Mouse (Mus musculus) left cerebral cortex, postnatal 14 days (tissue): ENCODE measurements around the gene Csnk1e. TPM values are rescaled to one million over a fixed set of nuclear protein-coding genes. Genes with fewer than 3 reads are reported as not detected.
"Not testable (repeated sequence)": the region's sequence is repeated elsewhere in the genome, so short reads cannot be mapped to it uniquely, and the experiment has no call there.

Source experiments
- DNase-seq, 2 experiments: peaks; one replicate each; pipeline ENCODE4 v3.0.0; 2021 to 2022; ENCODE audit warnings: low spot score in 2 of 2, mixed read lengths in 1 of 2
- intact Hi-C: fragments of 180-260 bp; cut with DNase I; formaldehyde crosslinking; loops from one replicate; pipeline ENCODE4 v1.15.1; 2025
- long read RNA-seq, 2 experiments: library from polyadenylated mRNA; stranded (forward); transcript quantifications; one replicate each; pipeline ENCODE4 v2.0.0; 2021
- total RNA-seq, 2 experiments: library from RNA; stranded (reverse); gene quantifications; 2 replicates each; pipeline ENCODE4 v1.2.3; 2021

The Csnk1e gene
- total RNA-seq, result 100 to 1,000 TPM; 142 to 166 TPM
- long read RNA-seq, experiment 1, transcript Csnk1e-202 (11 exons, 1,391 nt), result major isoform, 133 of 213 reads
- long read RNA-seq, experiment 1, transcript Csnk1e-201 (11 exons, 2,694 nt), result minor isoform, 23 of 213 reads
- long read RNA-seq, experiment 1, transcript Csnk1e-204 (4 exons, 741 nt), result minor isoform, 5 of 213 reads
- long read RNA-seq, experiment 1, partial matches to known transcripts, result 15 of 213 reads
- long read RNA-seq, experiment 1, other reads (novel, unspliced or antisense), result 36 of 213 reads
- long read RNA-seq, experiment 2, transcript Csnk1e-202 (11 exons, 1,391 nt), result major isoform, 126 of 190 reads
- long read RNA-seq, experiment 2, transcript Csnk1e-201 (11 exons, 2,694 nt), result minor isoform, 20 of 190 reads
- long read RNA-seq, experiment 2, partial matches to known transcripts, result 19 of 190 reads
- long read RNA-seq, experiment 2, other reads (novel, unspliced or antisense), result 23 of 190 reads

GRCm38 (mm10) chr15:79455106-79455810 is at the start of gene Csnk1e:
Gene Csnk1e (minus strand): TSS chr15:79455566.
- DNase-seq, result peak in 1 of 2 experiments; percentile 41
- intact Hi-C loops, result no loop called here

- no peak for DNase-seq
- intact Hi-C loops, result no loop called here
These were observed 49.5 kb upstream of the Csnk1e start, which contains the start of gene Kcnj4 for GRCm38 (mm10) chr15:79504707-79505452. Gene Kcnj4 (minus strand): TSS chr15:79505241.

DNA sequence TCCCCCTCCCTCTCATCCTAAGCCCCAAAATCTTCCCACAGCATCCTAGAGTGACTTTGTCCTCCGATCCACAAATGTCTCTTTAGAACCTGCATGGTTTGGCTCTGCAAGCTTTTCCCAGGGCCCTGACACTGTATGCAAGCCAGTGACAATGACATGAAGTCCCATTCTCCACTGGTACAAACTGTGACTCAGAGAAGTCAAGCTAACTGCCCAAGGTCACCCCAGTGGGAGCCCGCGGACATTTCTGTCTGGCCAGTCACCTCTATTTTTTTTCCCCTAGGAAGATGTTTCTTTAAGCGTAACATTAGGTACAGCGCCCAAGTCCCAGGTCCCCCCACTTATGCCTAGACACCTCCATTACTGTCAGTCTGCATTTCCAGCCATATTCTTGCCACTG is 48.1 kb upstream of the Csnk1e start:
- intact Hi-C loops, result no loop called here
- DNase-seq, result no peak

- intact Hi-C loops, result no loop called here
- peak; percentile 74 to 75 for DNase-seq
These were observed 47.5 kb upstream of the Csnk1e start for GRCm38 (mm10) chr15:79502891-79503341.

DNA sequence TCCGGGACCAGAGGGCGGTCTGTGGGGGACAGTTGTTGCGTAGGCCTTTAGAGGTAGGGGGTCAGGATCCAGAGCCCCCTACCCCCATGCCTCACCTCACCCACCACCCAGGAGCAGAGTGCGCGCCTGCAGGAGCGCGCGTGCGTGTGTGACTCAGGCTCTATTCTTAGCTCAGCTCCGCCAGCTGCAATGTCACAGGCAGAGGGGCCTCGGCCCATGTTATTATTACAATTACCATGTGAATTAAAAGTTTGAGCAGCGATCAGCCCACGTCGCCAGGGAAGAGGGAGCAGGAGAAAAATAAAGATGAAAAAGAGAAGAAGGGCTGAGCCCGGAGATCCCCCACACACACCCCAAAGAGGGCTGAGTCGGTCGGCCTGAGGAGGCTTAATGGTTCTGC is 44.7 kb upstream of the Csnk1e start:
- intact Hi-C loops, result no loop called here
- DNase-seq, result peak in 1 of 2 experiments; percentile 48

GRCm38 (mm10) chr15:79493527-79493926 is 38.2 kb upstream of the Csnk1e start:
- peak; percentile 62 to 75 for DNase-seq
- intact Hi-C loops, result no loop called here

DNA sequence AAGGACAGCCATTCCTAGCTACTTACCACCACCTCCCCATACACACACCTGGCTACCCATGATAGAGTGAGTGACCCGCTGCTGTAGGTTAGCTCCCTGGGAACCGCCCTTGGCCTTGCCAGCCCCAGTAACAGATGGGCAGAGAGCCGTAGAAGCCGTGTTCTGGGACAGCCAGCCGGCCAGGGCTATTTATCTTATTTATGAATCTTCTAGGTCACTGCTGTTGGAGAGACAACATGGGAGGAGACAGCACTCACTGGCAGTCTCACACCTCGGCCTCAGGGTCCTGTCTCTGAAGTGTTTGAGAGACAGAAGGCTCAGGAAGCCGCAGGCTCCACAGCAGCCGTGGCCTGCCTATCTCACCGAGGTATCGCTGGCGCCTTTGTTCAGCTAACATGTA is 34.1 kb upstream of the Csnk1e start:
- intact Hi-C loops, result no loop called here
- no peak for DNase-seq

DNA sequence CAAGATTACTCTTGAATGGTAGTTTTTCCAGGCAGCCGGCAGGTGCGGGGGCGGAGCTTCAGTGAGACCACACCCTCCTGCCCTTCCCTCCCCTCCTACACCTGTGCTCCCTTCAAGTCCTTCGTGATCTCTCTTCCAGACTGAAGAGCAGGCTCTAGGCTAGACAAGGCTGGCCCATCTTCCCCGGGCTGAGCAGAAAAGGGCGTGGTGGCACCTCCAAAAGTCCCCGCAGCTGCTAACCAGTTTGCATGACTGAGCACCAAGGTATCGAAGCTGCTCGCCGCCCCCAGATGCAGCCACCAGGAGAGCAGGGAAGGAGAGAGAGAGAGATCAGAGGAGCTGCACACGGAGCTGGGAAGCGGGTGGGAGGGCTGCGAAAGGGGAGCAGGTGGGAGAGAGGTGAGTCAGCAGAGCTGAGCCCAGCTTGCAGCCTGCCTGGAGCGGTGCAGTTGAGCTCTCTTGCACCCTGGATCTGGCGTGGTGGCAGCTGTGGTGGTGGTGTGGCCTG is 25.9 kb upstream of the Csnk1e start:
- no peak for DNase-seq
- intact Hi-C loops, result no loop called here

GRCm38 (mm10) chr15:79477227-79477626 is 21.9 kb upstream of the Csnk1e start:
- intact Hi-C loops, result no loop called here
- DNase-seq, result no peak

DNA sequence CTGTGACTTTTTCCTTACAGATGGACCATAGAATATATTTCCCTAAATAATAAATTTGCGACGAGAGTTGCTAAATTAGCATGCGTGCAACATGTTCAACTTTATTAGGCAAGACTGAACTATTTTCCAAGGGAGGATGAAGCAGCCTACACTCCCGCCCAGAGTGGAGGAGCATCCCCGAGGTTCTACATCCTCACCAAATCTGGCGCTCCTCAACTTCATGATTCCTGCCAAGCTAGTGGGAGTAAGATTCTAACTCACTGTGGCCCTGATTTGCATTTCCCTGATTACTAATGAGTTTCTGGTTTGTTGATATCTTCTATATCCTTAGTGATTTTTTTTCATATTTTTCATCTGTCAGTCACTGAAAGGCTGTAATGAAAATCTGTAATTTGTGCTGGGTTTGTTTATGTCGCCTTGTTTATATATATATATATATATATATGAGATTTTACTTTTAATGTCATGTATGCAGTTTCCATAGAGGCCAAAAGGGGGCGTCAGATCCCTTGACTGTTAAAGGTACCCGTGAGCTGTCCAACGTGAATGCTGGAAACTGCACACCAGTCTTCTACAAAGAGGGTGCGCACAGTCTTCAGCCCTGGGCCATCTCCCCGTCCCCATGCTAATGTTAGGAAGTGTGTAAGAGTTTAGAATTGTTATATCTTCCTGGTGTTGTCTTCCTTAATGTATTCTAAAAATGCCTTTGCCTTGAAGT is 18.4 kb upstream of the Csnk1e start:
- no peak for DNase-seq
- intact Hi-C loops, result no loop called here

- DNase-seq, result no peak
- intact Hi-C loops, result no loop called here
These were observed 17.7 kb upstream of the Csnk1e start for GRCm38 (mm10) chr15:79473042-79473441.

DNA sequence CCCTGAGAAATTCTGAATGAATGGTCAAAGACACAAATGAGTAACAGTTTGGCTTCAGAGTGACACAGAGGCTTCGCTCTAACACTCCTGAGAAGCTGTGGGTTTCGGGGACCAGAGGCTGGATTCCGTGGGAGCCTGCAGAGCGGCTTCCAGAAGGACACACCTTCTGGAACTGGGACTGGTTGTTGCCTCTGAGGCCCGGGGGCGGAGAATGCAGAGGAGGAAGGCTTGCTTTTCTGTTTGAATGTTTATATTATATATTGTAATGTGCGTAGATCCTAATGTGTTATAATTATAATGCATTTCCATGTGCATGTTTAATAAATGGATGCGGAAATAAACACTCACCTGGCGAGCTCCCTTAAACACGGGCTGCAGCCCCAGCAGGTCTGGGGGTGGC is 15.7 kb upstream of the Csnk1e start:
- intact Hi-C loops, result no loop called here
- no peak for DNase-seq

DNA sequence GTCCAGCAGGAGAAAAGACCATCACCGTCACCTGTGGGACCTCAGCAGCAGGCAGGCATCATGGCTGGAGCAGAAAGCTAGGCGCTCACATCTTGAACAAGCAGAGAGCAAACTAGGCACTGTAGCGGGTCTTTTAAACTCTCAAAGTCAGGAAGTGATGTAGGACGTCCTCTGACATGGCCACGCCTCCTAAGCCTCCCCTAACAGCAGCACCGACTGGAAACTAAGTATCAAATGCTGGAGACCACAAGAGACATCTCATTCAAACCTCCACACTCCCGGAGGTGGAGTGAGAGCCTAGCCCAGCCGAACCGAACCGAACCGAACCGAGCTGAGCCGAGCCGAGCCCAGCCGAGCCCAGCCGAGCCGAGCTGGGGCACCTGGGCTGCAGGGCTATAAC is 15.2 kb upstream of the Csnk1e start:
- DNase-seq, result no peak
- intact Hi-C loops, result no loop called here

DNA sequence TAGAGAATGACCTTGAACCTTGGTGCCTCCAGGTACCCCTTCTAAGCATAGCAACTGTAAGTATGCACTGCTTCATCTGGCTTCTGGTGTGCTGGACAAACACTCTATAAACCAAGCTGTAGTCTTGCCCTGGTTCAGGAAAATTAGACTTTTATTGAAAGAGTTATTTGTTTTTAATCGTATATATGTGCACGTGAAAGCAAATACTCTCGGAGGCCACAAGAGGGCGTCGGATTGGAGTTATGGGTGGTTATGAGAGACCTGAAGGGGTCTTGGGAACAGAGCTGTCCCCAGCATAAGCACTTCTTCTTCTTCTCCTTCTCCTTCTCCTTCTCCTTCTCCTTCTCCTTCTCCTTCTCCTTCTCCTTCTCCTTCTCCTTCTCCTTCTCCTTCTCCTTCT is 14.2 kb upstream of the Csnk1e start:
- intact Hi-C loops, result loop anchor here (5.0 kb wide), 1 partner anchor 67 kb away; the partner anchor contains the start of gene Tmem184b

GRCm38 (mm10) chr15:79466601-79467286 is 11.4 kb upstream of the Csnk1e start:
- DNase-seq, result peak; percentile 88 to 93
- intact Hi-C loops, result loop anchor here (2.0 to 5.0 kb wide), 2 partner anchors 64 to 224 kb away; partner anchors contain the start of gene Tmem184b

More for the DNA sequence above, 14.2 kb upstream of the Csnk1e start:
- no peak for DNase-seq

DNA sequence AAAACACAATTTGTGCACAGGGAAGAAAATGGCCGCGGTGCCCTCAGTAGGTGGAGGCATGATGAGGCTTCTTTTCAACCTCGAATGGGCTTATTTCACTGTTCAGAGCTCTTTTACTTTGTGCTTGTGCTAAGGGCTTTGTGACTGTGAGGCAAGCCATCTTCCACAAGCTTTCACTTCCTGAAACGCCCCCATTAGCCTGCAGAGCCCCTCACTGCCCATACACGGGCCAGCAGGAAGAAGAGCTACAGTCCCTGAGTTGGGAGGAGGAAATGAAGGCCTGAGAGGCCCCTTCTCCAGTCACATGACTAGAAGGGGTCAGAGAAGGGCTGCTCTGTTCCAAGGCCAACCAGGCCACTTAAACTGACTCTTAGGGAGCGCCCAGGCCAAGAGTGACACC is 1.2 kb upstream of the Csnk1e start:
- intact Hi-C loops, result no loop called here
- no peak for DNase-seq

GRCm38 (mm10) chr15:79456104-79456503 is 738 bp upstream of the Csnk1e start:
- intact Hi-C loops, DNase-seq: not testable (repeated sequence)

DNA sequence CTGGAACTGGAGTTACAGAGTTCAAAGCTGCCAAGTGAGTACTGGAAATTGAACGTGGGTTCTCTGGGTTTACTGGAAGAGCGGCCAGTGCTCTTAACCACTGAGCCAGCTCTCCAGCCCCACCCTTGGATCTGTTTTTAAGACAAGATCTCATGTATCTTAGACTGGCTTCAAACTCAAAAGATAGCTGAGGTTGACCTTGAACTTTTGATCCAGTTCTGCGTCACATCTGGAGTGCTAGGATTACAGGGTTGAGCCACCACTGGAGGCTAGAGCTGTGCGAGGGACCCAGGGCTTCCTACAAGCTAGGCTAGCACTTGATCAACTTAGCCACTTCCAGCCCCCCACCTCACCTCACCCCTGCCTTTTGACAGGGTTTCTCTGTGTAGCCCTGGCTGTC is 1.5 kb downstream of the Csnk1e start:
- DNase-seq, result no peak
- intact Hi-C loops, result no loop called here
